In the genomic region with DNA sequence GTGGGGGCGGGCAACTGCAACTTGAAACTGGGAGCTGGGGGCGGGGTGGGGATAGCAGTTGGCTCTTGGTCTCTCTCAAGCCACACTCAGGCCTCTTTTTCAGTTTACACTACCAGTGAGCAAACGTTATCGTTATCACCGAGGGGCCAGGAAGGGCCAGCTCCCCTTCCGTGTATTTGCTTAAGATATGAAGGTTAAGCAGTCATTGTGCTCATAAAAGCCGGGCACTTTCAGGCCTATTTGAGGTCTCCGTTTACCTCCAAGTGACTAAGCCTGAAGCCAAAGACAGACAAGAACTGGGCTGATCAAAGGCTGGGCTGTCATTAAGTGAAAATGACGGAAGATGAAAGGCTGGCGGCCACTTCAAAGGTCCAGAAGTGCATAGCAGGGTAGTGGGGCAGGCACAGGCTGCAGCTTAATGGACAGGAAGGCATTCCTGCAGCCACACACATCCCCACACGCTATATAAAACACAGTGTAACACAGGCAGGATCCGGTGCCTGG, we compare ENCODE assay signal across 9 mouse cellular contexts.
DNase-seq lines count a peak whose midpoint lies in the region; ATAC-seq and TF ChIP-seq lines count a peak whose summit lies in the region.
"Had no signal": no experiment of that assay in that cellular context is flagged by ENCODE, and none has a peak within 500 bp of the region (broad histone marks: within the 10 kb centered on the region; RNA-seq: fewer than 3 reads in every experiment).

No protein-coding gene starts in this region.

- peaks cover 43% of the 10 kb centered on the region for H3K4me1 ChIP-seq in heart, adult 2 months (ENCODE audit: control insufficient read depth, insufficient read depth, low read length)
- H3K4me1 ChIP-seq in hindbrain, embryonic 14.5 days (replicated peaks; ENCODE audit: control insufficient read depth, insufficient read depth, low read length): peaks cover 63% of the 10 kb centered on the region
- peaks cover 63% of the 10 kb centered on the region for H3K4me1 ChIP-seq in lung, embryonic 14.5 days (ENCODE audit: insufficient read depth)
- H3K4me1 ChIP-seq in stomach, embryonic 16.5 days (ENCODE audit: control insufficient read depth, insufficient read depth, low read length): peaks cover 41% of the 10 kb centered on the region

- TF ChIP-seq POLR2A in heart, adult 2 months (IDR thresholded peaks at IDR 0.05; ENCODE audit: insufficient read depth, low read depth, low read length): no peak

- no peak overlapping the region for H3K9ac ChIP-seq in heart, adult 2 months (ENCODE audit: low read depth, low read length)
- 0 out of 2 replicates have a peak overlapping the region, but pooled peaks have one; percentile 28 for H3K9ac ChIP-seq in hindbrain, embryonic 14.5 days
- no peak overlapping the region for H3K9ac ChIP-seq in lung, embryonic 14.5 days
- H3K9ac ChIP-seq in stomach, embryonic 16.5 days (ENCODE audit: low read length): peak overlapping the region; percentile 55

- ATAC-seq in hindbrain, embryonic 14.5 days (ENCODE audit: low FRiP score): no peak
- ATAC-seq in lung, embryonic 14.5 days (ENCODE audit: insufficient read depth): peak; percentile 91
- ATAC-seq in stomach, embryonic 16.5 days (ENCODE audit: insufficient read depth, low FRiP score): peak; percentile 86

- peak overlapping the region; percentile 4; the same call in 1 of the 2 replicates for H3K27ac ChIP-seq in heart, adult 2 months
- H3K27ac ChIP-seq in hindbrain, embryonic 14.5 days: peak overlapping the region; percentile 51; the same call in 1 of the 2 replicates
- H3K27ac ChIP-seq in lung, embryonic 14.5 days (ENCODE audit: low read depth): peak overlapping the region; percentile 89
- peak overlapping the region; percentile 75 for H3K27ac ChIP-seq in stomach, embryonic 16.5 days (ENCODE audit: low read length)

- H3K9me3 ChIP-seq in hindbrain, embryonic 14.5 days (ENCODE audit: control insufficient read depth, low read length): no peaks in the 10 kb centered on the region
- no peaks in the 10 kb centered on the region for H3K9me3 ChIP-seq in lung, embryonic 14.5 days (ENCODE audit: low read depth, low read length)
- H3K9me3 ChIP-seq in stomach, embryonic 16.5 days (replicated peaks; ENCODE audit: control insufficient read depth, low read length): no peaks in the 10 kb centered on the region

- H3K27me3 ChIP-seq in heart, adult 2 months (ENCODE audit: control insufficient read depth, insufficient read depth, low read length): no peaks in the 10 kb centered on the region
- no peaks in the 10 kb centered on the region for H3K27me3 ChIP-seq in hindbrain, embryonic 14.5 days (ENCODE audit: control insufficient read depth, insufficient read depth, low read length)
- H3K27me3 ChIP-seq in lung, embryonic 14.5 days (ENCODE audit: insufficient read depth, low read length): no peaks in the 10 kb centered on the region
- no peaks in the 10 kb centered on the region for H3K27me3 ChIP-seq in stomach, embryonic 16.5 days (ENCODE audit: control insufficient read depth, insufficient read depth, low read length)
- H3K27me3 ChIP-seq: CH12.LX had no signal

- peak overlapping the region; percentile 7; the same call in 1 of the 2 replicates for H3K4me2 ChIP-seq in hindbrain, embryonic 14.5 days (replicated peaks)
- H3K4me2 ChIP-seq in lung, embryonic 14.5 days: peak overlapping the region; percentile 41
- H3K4me2 ChIP-seq in stomach, embryonic 16.5 days (ENCODE audit: low read depth, low read length): peak overlapping the region; percentile 30; the same call in 1 of the 2 replicates

- H3K4me3 ChIP-seq in heart, adult 2 months: no peak overlapping the region; the same call in 1 of the 2 replicates
- no peak overlapping the region for H3K4me3 ChIP-seq in hindbrain, embryonic 14.5 days (replicated peaks; ENCODE audit: low read length)
- no peak overlapping the region for H3K4me3 ChIP-seq in lung, embryonic 14.5 days (ENCODE audit: low read depth, low read length)
- no peak overlapping the region for H3K4me3 ChIP-seq in stomach, embryonic 16.5 days (replicated peaks; ENCODE audit: low read length)

- TF ChIP-seq CTCF in heart, adult 2 months (IDR thresholded peaks at IDR 0.05): no peak
- TF ChIP-seq CTCF in lung, embryonic 14.5 days (IDR thresholded peaks at IDR 0.05; ENCODE audit: low read depth): no peak

- TF ChIP-seq EP300 in heart, adult 2 months (IDR thresholded peaks at IDR 0.05; ENCODE audit: insufficient read depth, low read depth, low read length): no peak

- H3K36me3 ChIP-seq in heart, adult 2 months (ENCODE audit: control insufficient read depth, insufficient read depth, low read length): no peaks in the 10 kb centered on the region; the same call in 1 of the 2 replicates
- H3K36me3 ChIP-seq in hindbrain, embryonic 14.5 days (replicated peaks; ENCODE audit: control insufficient read depth, insufficient read depth): no peaks in the 10 kb centered on the region
- H3K36me3 ChIP-seq in lung, embryonic 14.5 days (ENCODE audit: insufficient read depth): peaks cover 23% of the 10 kb centered on the region; the same call in 1 of the 2 replicates
- H3K36me3 ChIP-seq in stomach, embryonic 16.5 days (ENCODE audit: control insufficient read depth, insufficient read depth, low read length): no peaks in the 10 kb centered on the region

- 16% methylated on average over 12 of the region's 12 CpGs for WGBS in heart, adult 2 months
- WGBS in hindbrain, embryonic 14.5 days: 10% methylated on average over 12 of the region's 12 CpGs
- 1% methylated on average over 12 of the region's 12 CpGs for WGBS in lung, embryonic 14.5 days
- WGBS in stomach, embryonic 16.5 days: 5% methylated on average over 12 of the region's 12 CpGs

- intact Hi-C loops in heart, adult 2 months (cut with DNase I): no loop called here

- peaks cover 9% of the 10 kb centered on the region; the same call in 1 of the 2 replicates for H3K79me2 ChIP-seq in heart, adult 2 months (replicated peaks; ENCODE audit: control insufficient read depth, insufficient read depth, low read length)

- no peak for DNase-seq in heart, adult 2 months
- no peak for DNase-seq in heart, adult 9 months (ENCODE audit: low spot score in 2 of 2)
- peak; percentile 59 for DNase-seq in embryo, embryonic 11.5 days (ENCODE audit: low read depth, low spot score)
- no peak for DNase-seq in hindbrain, embryonic 14.5 days (ENCODE audit: low spot score)
- DNase-seq in lung, embryonic 14.5 days: peak; percentile 91
- no peak for DNase-seq in thymus, postnatal 36 days
- no peak for DNase-seq in cerebellum, adult 9-10 months

Comparison
In these comparisons a context has a peak if more than half of its experiments do, and no peak if none do; other contexts are left out.
1. DNase-seq: peak in embryo, embryonic 11.5 days (single experiment) and lung, embryonic 14.5 days (single experiment); none in heart, adult 2 months (0 of 2), heart, adult 9 months (0 of 2), hindbrain, embryonic 14.5 days (single experiment), thymus, postnatal 36 days (0 of 2) and cerebellum, adult 9-10 months (single experiment).
2. H3K27ac ChIP-seq: peak in every context shown above with its lines; median percentile 89 in lung, embryonic 14.5 days; 75 in stomach, embryonic 16.5 days; 51 in hindbrain, embryonic 14.5 days; 4 in heart, adult 2 months.
3. H3K9ac ChIP-seq: peak in hindbrain, embryonic 14.5 days (single experiment) and stomach, embryonic 16.5 days (single experiment); none in heart, adult 2 months (single experiment) and lung, embryonic 14.5 days (single experiment).
4. Peak in every context shown above with its lines, with median percentiles within 50 percentile points of each other: H3K4me2 ChIP-seq.